Mouse (Mus musculus): ENCODE measurements around the gene Ube2c.

- TF ChIP-seq CTCF (IDR thresholded peaks at IDR 0.05) (0 out of 2 replicates have a peak, but pooled peaks have one; percentile 24), EP300 (IDR thresholded peaks at IDR 0.05) (no peak)
Observed at GRCm38 (mm10) chr2:164793772-164794171, 24.1 kb downstream of the Ube2c start.

Data from lung, postnatal 0 days (tissue).